Mouse (Mus musculus) embryo, embryonic 10.5 days (tissue): ENCODE measurements at regions not wholly inside any gene's neighbourhood (a gene's known extent, or its start where the extent isn't known, plus 50 kb on each side); places are given as distances from the start of the nearest gene placed in this dataset.

Experiments used
- DNase-seq: peaks from one replicate; pipeline ENCODE4 v3.0.0-alpha.2; 2015; ENCODE audit warnings: low spot score

GRCm38 (mm10) chr11:34153749-34154525 is 54.0 kb downstream of the Foxi1 start:
- no peak for DNase-seq

- peak; percentile 84 for DNase-seq
Measured at GRCm38 (mm10) chr11:34149370-34149976, 51.1 kb upstream of the 4930469K13Rik start.
